Mouse (Mus musculus) urinary bladder, adult 2 months (tissue): ENCODE results near the gene Ssbp3. TPM values are rescaled to one million over a fixed set of nuclear protein-coding genes. Genes with fewer than 3 reads are reported as not detected.

Experiments
- DNase-seq: peaks from one replicate; pipeline ENCODE4 v3.0.0; 2022; ENCODE audit warnings: low spot score
- polyA plus RNA-seq: library from polyadenylated mRNA; depleted of rRNA; stranded (reverse); fragments of >200 nt; gene quantifications from 2 replicates; pipeline ENCODE4 v1.2.3, GENCODE M21; 2012

Ssbp3 gene
- polyA plus RNA-seq, 1 experiment = 59.0 TPM

DNA sequence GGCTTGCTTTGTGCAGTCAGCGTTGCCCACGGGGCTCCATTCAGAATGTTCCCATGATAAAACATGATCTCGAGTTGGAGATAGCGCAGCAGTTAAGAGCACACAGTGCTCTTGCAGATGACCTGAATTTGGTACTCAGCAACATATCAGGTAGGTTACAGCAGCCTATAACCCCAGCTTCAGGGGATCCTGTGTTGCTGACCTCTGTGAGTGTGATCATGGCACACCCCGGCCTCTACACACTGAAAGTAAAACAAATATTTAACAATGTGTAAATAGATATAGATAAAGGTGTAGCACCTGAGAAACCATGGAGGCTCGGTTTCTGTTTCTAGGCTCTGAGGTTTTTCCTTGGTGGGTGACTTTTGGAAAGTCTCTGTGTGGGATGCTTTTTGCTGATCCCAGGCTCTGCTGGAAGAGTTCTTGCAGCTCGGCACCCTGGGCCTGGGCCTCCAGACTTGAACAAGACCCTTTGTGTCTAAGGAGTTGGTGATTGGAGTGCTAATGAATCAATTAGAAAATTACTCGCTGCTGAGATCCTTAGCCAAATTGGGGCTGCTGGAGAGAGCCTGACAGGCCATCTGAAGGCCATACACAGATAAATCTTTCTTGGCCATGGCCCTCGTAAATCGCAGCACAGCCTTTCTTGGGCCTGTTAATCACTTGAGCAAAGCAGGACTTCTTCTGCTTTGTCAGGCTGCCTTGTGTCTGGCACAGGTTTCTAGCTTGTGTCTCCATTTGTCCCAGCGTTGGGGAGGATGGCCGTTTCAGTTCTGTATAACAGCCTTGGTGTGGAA lies 49.2 kb downstream of the Ssbp3 start:
- DNase-seq = no peak

- no peak for DNase-seq
Measured at GRCm38 (mm10) chr4:106960476-106960875, 50.0 kb downstream of the Ssbp3 start.

DNA sequence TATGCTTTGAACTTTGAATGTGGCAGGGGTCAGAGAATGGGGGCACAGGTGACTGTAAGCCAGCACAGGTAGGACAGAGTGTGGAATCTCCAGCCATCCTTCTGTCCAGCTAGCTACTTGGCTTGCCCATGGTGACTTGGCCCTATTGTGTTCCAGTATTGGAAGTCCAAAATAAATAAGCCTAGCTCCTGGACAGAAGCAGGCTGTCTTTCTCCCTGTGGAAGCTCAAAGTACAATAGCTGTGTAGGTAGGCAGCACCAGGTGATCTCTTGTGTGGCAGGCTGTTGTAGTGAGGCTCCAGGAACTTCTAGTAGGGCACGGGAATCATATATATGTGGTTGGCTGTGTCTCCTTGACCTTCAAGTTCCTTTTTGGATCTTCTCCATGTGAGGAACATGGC lies 50.8 kb downstream of the Ssbp3 start:
- DNase-seq = no peak

GRCm38 (mm10) chr4:106964356-106964755 lies 53.9 kb downstream of the Ssbp3 start:
- DNase-seq = no peak

DNA sequence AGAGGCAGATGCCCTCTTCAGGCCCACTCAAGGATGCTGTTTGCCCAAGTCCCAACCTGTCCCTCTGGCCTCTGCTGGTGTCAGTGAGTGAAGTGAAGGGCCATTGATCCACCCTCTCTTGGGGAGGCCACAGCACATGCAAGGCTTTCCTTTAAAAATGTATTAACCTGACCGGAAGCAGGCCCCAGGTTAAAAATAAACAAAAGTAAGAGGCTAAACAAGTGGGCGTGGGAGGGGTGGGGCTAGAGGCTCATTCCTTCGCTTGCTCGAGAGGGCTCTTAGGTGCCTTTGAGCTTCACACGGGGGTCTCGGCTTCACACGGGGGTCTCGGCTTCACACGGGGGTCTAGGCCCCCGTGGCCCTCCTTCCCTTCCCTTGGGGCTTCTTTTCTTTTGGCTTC lies 54.5 kb downstream of the Ssbp3 start:
- no peak for DNase-seq

- no peak for DNase-seq
Measured at GRCm38 (mm10) chr4:106966443-106966842, 55.9 kb downstream of the Ssbp3 start.

GRCm38 (mm10) chr4:106968910-106969309 lies 58.4 kb downstream of the Ssbp3 start:
- no peak for DNase-seq

DNA sequence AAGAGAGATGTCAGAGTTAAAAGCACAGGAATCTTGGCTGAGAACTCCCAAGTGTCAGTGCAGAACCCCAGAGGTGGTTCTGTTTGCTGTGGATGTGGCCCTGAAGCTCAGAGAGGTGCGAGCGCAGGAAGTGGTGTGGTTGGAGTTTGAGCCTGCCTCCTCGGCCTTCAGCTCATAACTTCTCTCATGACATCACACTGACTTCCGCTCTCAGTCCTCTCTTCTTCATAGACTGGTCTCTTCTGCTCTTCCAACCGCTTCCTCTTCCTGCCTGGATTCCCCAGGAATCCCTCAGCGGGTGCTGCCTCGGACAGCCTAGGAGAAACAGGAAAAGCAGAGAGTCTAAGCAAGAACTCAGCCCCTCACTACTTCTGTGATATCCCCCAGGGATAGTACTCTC lies 60.3 kb downstream of the Ssbp3 start:
- DNase-seq = no peak

DNA sequence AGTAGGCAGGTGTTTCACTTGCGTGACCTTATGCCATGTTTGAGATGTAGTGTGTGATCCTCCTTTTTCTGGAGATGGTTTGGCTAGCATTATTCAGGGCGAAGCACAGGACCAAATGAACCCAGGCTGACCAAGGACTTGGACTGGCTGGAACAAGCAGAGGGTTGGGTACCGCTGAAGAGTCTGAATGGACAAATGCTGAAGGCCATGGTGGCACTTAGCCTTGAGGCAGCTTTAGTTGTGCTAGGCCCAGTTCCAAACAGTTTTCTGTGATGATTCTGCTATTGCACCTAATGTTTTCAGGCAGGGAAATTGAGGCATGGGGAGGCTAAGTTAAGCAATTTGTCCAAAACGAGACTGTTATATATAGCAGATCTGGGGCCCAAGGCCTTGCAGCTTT lies 61.6 kb downstream of the Ssbp3 start:
- no peak for DNase-seq

DNA sequence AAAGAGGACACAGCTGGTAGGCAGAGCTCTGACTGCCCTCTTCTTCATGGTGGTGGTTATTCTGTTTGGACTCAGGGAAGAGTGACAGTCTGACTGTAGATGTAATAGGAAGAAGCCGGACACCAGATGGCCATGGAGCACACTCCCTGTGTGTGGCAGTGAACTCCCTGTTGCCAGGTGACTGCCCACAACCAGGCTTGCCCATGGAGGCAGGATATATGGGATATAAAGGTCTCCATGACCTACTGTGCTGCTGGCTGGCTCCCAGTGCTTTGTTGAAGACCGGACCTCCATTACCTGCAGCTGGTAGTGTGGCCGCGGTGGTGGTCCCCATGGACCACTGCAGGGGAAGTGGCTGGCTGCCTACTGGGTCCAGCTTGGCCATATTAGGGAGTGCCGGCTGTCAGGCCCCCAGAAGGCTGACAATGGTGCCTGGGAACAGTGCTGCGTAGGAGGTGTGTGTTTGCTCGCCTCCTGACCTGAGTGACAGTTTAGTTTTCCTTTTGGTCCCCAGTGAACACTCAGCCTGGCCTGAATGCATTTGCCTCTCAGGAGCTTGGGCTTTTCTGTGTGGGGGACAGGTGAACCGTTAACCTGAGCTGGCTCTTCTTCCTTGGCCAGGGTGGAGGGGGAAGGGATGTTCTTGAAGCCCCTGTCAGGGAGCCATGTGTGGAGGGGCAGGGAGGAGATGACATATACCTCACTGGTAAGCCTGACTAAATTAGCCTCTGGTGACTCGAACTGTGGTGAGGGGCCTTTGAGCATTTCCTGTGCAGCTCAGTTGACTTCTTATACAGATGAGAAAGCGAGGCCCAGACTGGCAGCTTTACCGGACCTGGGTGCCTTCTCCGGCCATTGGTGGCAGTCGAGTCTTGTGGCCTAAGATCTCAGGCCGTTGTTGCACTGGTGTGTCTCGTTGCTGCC lies 62.2 kb downstream of the Ssbp3 start:
- DNase-seq = no peak

- no peak for DNase-seq
Measured at GRCm38 (mm10) chr4:106975324-106975723, 64.8 kb downstream of the Ssbp3 start.

- no peak for DNase-seq
Measured at GRCm38 (mm10) chr4:106975890-106976289, 65.4 kb downstream of the Ssbp3 start.

DNA sequence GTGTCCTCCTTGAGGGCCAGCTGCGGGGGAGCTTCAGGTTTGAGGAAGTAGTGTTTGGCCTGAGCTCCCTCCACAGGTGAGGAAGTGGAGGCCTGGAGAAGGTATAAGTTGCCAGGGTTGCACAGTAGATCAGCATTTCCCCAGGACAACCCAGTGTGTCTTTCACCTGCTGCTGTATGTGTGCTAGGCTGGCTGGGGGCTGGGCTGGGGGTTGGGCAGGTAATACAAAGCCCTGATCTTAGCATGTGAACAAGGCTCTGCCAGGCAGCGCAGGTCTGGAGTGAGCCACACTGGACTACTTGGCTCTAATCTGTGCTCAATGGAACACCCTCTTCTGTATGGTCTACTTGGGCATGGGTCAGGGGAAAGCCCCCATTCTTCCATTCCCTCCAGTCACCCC lies 66.1 kb downstream of the Ssbp3 start:
- no peak for DNase-seq

- DNase-seq = no peak
Measured at GRCm38 (mm10) chr4:106977218-106977651, 66.7 kb downstream of the Ssbp3 start.

- DNase-seq = no peak
Measured at GRCm38 (mm10) chr4:106978376-106978775, 67.9 kb downstream of the Ssbp3 start.

DNA sequence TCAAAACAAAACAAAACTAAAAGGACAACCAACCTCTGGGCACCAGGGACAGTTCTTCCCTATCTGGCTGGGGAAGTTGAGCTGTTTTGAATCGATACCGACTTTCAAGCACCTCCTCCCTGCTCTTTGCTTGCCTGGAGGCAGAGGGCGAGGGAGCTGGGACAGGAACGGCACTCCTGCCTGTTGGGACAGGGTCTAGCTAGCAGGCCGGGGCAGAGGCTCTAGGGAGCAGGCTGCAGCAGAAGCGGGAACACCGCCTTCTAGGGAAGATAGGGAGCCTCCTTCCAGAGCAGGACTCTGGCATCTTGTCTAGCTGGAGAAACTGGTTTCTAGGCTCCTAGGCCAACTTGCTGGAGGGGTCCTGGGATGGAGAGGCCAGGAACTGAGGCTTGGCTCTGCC lies 70.2 kb downstream of the Ssbp3 start:
- DNase-seq = peak; percentile 45

DNA sequence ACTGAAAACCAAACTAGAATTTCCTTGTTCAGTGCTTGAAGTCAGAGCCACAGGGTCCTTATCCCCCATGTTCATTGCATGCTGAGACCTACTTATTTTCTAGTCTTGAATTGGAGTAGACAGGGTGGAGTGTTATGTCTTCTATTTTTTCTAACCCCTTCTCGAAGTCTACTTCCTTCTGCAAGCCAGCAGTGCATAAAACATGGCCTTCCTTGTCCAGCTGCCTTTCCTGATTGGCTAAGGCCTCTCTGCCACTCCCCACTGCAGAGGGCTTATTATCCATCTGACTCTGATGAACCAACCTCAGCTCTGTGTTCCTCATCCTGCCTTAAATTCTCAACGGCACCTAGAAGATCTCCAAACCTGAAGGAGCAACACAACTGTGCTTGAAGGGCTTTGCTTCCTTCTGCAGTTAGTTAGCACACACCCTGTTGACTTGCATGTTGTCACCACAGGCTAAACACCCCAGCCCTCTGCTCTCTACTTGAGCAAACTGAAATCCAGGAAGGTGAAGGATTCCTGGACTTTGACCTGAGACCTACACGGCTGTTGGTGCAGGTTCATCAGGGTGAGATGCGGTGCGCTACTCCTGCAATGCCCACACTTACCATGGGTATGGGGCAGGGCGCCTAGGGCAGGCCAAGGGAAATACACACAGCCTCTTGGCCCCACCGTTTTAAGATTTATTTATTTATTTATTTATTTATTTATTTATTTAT lies 71.0 kb downstream of the Ssbp3 start:
- DNase-seq = no peak

GRCm38 (mm10) chr4:106982344-106983121 lies 72.0 kb downstream of the Ssbp3 start:
- DNase-seq = no peak

DNA sequence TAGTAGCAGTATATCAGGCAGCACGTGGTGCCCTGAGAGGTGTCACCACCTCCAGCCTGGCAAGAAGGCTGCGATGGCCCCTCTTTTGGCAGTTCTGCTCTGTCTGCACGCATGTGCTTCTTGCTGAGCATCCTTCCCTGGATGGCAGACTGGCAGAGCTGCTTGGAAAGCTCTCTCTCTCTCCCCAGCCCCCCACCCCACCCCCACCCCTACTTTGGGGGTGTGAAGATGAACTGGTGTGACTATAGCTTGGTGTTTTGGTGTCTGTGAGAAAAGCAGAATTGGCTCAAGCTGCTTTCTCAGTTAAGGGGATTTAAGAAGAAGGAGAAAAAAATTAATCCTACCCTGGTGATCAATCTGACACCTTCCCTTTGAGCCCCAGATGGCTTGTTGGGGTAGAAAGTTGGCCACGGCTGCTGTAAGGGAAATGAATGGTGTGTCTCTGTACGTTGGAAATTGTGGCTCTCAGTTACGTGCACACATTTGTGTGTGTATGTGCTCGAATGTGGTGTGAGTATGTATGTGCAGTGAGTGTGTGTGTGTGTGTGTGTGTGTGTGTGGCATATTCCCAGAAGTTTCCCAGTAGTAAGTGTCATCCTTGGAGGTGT lies 73.5 kb downstream of the Ssbp3 start:
- DNase-seq = no peak

DNA sequence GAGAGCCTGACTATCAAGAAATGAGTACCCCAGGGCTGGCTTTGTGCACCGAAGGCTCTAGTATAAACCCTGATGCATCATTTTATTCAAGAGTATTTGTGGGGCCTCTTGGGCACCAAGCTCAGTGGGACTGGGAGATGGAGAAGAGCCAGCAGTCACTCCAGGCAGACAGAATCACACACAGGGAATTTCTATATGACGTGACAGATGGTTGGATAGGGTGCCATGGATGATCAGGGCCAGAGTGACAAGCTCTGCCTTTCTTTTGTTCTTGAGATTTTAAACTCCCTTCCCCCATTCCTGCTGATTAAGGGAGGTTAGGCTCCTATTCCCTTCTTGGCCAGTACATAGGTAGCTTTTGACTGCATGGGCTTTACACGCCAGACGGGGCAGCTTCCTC lies 74.8 kb downstream of the Ssbp3 start:
- DNase-seq = no peak
